Mouse (Mus musculus) liver, embryonic 11.5 days (tissue): ENCODE measurements around the gene Calm1. TPM values are rescaled to one million over a fixed set of nuclear protein-coding genes. Genes with fewer than 3 reads are reported as not detected.
"Not testable (repeated sequence)": the region's sequence is repeated elsewhere in the genome, so short reads cannot be mapped to it uniquely, and the experiment has no call there.

Experiments
- ATAC-seq: fragments of 200-750 bp; cut with Nextera tagmentation; replicated peaks from 2 replicates; pipeline ENCODE4 v1.8.0; 2017; ENCODE audit warnings: moderate number of reproducible peaks, mild to moderate bottlenecking, moderate TSS enrichment, moderate library complexity; ENCODE audit not compliant: low FRiP score
- DNase-seq: peaks from one replicate; pipeline ENCODE4 v3.0.0-alpha.2; 2017; ENCODE audit warnings: low spot score
- H3K27ac ChIP-seq: fragments of 300-500 bp; sonication (generic); 2 replicates; pipeline ENCODE4 v1.5.1; 2014; ENCODE audit warnings: mild to moderate bottlenecking, low read depth, low read length, control low read depth
- H3K27me3 ChIP-seq: fragments of 300-500 bp; sonication (generic); replicated peaks from 2 replicates; pipeline ENCODE4 v1.6.1; 2014; ENCODE audit warnings: low read length, mixed read lengths; ENCODE audit not compliant: control insufficient read depth, insufficient read depth
- H3K36me3 ChIP-seq: fragments of 300-500 bp; sonication (generic); 2 replicates; pipeline ENCODE4 v1.6.1; 2014; ENCODE audit warnings: mild to moderate bottlenecking, low read length, moderate library complexity, mixed read lengths; ENCODE audit not compliant: control insufficient read depth, insufficient read depth
- H3K4me1 ChIP-seq: fragments of 300-500 bp; sonication (generic); replicated peaks from 2 replicates; pipeline ENCODE4 v1.6.1; 2014; ENCODE audit warnings: low read length, mixed read lengths; ENCODE audit not compliant: control insufficient read depth, insufficient read depth
- H3K4me2 ChIP-seq: fragments of 300-500 bp; sonication (generic); 2 replicates; pipeline ENCODE4 v1.6.1; 2014; ENCODE audit warnings: mild to moderate bottlenecking, control low read depth, moderate library complexity
- H3K4me3 ChIP-seq: fragments of 300-500 bp; sonication (generic); 2 replicates; pipeline ENCODE4 v1.5.1; 2014; ENCODE audit warnings: low read depth, low read length, control low read depth
- H3K9ac ChIP-seq: fragments of 300-500 bp; sonication (generic); 2 replicates; pipeline ENCODE4 v1.6.1; 2014; ENCODE audit warnings: low read depth, low read length, control low read depth
- H3K9me3 ChIP-seq: fragments of 300-500 bp; sonication (generic); 2 replicates; pipeline ENCODE4 v1.6.1; 2016; ENCODE audit warnings: low read length, inconsistent platforms, mixed read lengths; ENCODE audit not compliant: control insufficient read depth
- WGBS: fragments of 180-500 bp; shearing (Covaris S2); extraction: QIAGEN DNeasy Blood & Tissue Kit; methylation state at CpG from one replicate; pipeline ENCODE4 v1.1.7; 2014; 5-methylcytosine and 5-hydroxymethylcytosine counted together
- polyA plus RNA-seq: library from polyadenylated mRNA; unstranded; fragments of >200 nt; fragmentation: Nextera tagmentation; extraction: Ambion mirVana; gene quantifications from 2 replicates; pipeline ENCODE4 v1.2.1, GENCODE M21; 2014

The Calm1 gene
- polyA plus RNA-seq, 1 experiment from 2014 or later, result 975 TPM

DNA sequence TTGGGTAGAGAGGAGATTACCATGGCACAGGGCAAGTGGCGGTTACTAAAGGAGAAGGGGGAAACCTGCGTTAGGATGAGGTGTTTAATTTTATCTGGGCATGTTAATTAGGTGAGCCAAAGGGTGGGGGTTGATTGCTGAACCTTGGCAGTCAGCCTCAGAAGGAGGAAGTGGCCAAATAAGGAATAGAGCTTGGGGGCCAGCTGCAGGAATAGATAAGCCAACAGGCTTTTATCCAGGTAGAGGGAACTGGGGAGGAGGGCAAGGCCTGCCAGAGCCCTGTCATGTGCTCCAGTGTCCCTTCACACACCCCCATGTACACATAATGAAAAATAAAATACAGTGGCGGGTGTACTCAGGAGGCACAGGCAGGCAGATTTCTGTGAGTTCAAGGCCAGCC, 13.2 kb downstream of the Calm1 start:
- H3K27me3 ChIP-seq, result no peaks in the 10 kb centered on the region
- 26% methylated on average over 3 of the region's 3 CpGs for WGBS
- H3K36me3 ChIP-seq, result peaks cover 2% of the 10 kb centered on the region; the same call in 1 of the 2 replicates
- H3K9ac ChIP-seq, result no peak overlapping the region
- no peak overlapping the region for H3K4me3 ChIP-seq
- H3K27ac ChIP-seq, result no peak overlapping the region
- H3K4me1 ChIP-seq, result peaks cover 29% of the 10 kb centered on the region
- H3K4me2 ChIP-seq, result 0 out of 2 replicates have a peak overlapping the region, but pooled peaks have one; percentile 18
- DNase-seq (no peak), ATAC-seq (peak; percentile 87)
- H3K9me3 ChIP-seq, result peaks cover 4% of the 10 kb centered on the region; the same call in 1 of the 2 replicates

DNA sequence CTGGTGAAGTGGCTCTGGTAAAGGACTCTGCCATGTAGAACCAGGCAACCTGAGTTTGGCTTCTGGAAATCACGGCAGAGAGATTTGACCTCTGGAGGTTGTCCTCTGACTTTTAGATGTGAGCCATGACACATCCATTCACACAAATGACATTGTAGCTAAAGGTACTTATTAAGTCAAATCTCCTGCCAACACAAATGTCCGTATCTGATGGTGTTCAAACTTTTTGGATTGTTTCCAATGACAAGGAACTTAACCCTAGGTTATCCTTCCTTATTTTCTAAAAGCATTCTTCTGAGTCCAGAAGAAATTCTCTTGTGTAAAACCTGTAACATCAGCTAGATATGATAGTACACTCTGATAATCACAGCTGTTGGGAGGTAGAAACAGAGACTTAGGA, 13.9 kb downstream of the Calm1 start:
- Histone ChIP-seq H3K4me2 (no peak overlapping the region), H3K36me3 (0 out of 2 replicates have a peak, but pooled peaks cover 1% of the 10 kb centered on the region), H3K4me3 (no peak overlapping the region), H3K9me3 (peaks cover 4% of the 10 kb centered on the region; the same call in 1 of the 2 replicates), H3K9ac (no peak overlapping the region), H3K4me1 (peaks cover 29% of the 10 kb centered on the region), H3K27me3 (no peaks in the 10 kb centered on the region), H3K27ac (no peak overlapping the region)
- DNase-seq (no peak), ATAC-seq (no peak)
- WGBS, result 88% methylated on average over 2 of the region's 2 CpGs

DNA sequence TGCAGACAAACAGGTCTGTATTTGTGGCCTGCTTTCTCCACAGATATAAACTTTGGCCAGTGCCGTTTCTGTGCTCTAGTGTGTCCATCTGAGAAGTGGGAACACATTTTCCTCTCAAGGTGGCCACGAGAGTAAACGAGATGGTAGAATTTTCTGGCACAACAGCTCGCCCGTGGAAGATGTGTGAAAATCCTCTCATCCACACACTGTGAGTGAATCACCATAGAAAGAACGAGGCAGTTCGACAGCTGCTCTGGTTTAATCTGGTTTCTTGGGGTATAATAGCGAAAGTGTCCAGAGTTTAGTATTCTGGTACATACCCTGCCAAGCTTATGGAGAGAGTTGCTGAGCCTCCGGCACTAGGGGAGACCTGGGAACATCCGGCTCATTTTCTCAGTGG, 14.9 kb downstream of the Calm1 start:
- Histone ChIP-seq H3K4me2 (no peak overlapping the region), H3K36me3 (no peaks in the 10 kb centered on the region), H3K27me3 (no peaks in the 10 kb centered on the region), H3K9me3 (peaks cover 4% of the 10 kb centered on the region; the same call in 1 of the 2 replicates), H3K4me1 (peaks cover 29% of the 10 kb centered on the region), H3K4me3 (no peak overlapping the region), H3K27ac (no peak overlapping the region), H3K9ac (no peak overlapping the region)
- ATAC-seq (no peak), DNase-seq (no peak)
- WGBS, result 92% methylated on average over 10 of the region's 10 CpGs

GRCm38 (mm10) chr12:100214738-100215137, 15.5 kb downstream of the Calm1 start:
- Histone ChIP-seq H3K27me3 (no peaks in the 10 kb centered on the region), H3K4me2 (no peak overlapping the region), H3K4me3 (no peak overlapping the region), H3K36me3 (no peaks in the 10 kb centered on the region), H3K27ac (no peak overlapping the region), H3K9me3 (peaks cover 4% of the 10 kb centered on the region; the same call in 1 of the 2 replicates), H3K4me1 (peaks cover 26% of the 10 kb centered on the region), H3K9ac (no peak overlapping the region)
- ATAC-seq (no peak), DNase-seq (no peak)
- WGBS, result 83% methylated on average over 3 of the region's 3 CpGs

DNA sequence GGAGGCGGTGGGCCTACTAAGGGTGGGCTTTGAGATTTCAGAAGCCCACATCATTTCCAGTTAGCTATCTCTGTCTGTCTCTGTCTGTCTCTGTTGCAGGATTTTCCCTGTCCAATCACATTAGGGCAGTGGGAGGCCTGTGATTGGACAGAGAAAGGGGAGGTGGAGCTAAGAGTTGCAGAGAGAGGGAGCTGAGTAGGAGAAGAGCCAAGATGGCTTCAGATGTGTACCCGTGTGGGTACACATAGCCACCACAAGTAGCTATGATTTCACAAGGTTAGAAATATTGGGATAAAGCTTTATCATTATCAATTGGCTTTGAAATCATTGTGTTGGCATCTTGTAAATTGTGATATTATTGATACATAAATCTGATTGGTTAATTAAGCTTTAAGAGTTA, 17.9 kb downstream of the Calm1 start:
- 95% methylated on average over 2 of the region's 2 CpGs for WGBS
- DNase-seq, H3K27me3 ChIP-seq, H3K9ac ChIP-seq, H3K36me3 ChIP-seq, H3K27ac ChIP-seq, ATAC-seq, H3K4me1 ChIP-seq, H3K9me3 ChIP-seq, H3K4me3 ChIP-seq, H3K4me2 ChIP-seq: not testable (repeated sequence)

DNA sequence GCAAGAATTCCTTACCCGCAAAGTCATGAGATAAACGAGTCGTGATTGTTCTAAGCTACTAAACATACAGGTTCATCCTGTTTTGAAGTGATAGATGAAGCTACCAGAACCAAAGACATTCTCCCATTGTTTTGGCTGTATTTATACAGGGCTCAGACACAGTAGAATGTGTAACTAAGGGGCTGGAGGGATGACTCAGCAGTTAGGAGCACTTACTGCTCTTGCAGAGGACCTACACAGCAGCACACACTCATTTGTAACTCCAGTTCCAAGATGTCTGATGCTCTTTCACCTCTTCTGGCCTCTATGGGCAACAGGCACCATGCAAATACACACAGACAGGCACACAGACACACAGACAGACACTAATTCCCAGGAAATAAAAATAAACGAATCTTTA, 20.8 kb downstream of the Calm1 start:
- Histone ChIP-seq H3K27ac (no peak overlapping the region), H3K4me3 (no peak overlapping the region), H3K9me3 (no peaks in the 10 kb centered on the region), H3K4me2 (no peak overlapping the region), H3K36me3 (no peaks in the 10 kb centered on the region), H3K9ac (no peak overlapping the region), H3K27me3 (no peaks in the 10 kb centered on the region), H3K4me1 (no peaks in the 10 kb centered on the region; the same call in 1 of the 2 replicates)
- DNase-seq (no peak), ATAC-seq (0 out of 2 replicates have a peak, but pooled peaks have one; percentile 51)
- 68% methylated on average over 4 of the region's 4 CpGs for WGBS

DNA sequence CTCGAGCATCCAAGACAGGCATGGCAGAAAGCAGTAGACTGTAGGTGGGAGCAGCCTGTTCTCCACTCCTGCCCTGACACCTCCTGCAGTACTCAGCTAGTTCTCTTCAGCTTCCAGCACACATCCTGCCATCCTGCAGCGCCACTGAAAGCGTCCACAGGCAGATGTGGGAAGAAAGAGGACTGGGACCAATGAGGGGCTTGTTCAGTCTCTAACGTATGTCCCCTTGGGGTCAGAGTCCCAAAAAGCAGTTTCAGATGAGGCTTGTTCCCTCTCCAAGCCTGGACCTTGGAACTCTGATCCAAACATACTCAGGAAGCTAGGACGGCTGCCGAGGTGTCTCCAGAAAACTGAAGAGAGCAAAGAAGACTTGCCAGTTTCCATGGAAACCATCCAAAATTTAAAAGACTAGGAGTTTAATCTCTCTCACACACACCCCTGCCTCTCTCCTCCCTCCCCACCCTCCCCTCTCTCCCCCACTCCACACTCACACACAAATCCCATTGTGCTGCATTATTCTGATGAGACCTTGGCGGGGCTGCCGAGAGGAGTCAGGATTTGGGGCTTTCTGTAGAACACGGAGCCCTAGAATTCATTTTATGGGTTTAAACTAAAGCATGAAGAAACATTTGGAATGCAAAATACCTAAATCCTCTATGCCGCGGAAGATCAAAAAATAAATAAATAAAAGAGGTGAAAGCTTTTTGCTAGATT, 22.5 kb downstream of the Calm1 start:
- no peaks in the 10 kb centered on the region for H3K36me3 ChIP-seq
- 55% methylated on average over 11 of the region's 11 CpGs for WGBS
- ATAC-seq (no peak), DNase-seq (no peak)
- H3K9me3 ChIP-seq, result no peaks in the 10 kb centered on the region
- H3K4me3 ChIP-seq, result no peak overlapping the region
- no peaks in the 10 kb centered on the region; the same call in 1 of the 2 replicates for H3K4me1 ChIP-seq
- no peak overlapping the region for H3K27ac ChIP-seq
- no peak overlapping the region for H3K9ac ChIP-seq
- no peaks in the 10 kb centered on the region for H3K27me3 ChIP-seq
- no peak overlapping the region for H3K4me2 ChIP-seq

DNA sequence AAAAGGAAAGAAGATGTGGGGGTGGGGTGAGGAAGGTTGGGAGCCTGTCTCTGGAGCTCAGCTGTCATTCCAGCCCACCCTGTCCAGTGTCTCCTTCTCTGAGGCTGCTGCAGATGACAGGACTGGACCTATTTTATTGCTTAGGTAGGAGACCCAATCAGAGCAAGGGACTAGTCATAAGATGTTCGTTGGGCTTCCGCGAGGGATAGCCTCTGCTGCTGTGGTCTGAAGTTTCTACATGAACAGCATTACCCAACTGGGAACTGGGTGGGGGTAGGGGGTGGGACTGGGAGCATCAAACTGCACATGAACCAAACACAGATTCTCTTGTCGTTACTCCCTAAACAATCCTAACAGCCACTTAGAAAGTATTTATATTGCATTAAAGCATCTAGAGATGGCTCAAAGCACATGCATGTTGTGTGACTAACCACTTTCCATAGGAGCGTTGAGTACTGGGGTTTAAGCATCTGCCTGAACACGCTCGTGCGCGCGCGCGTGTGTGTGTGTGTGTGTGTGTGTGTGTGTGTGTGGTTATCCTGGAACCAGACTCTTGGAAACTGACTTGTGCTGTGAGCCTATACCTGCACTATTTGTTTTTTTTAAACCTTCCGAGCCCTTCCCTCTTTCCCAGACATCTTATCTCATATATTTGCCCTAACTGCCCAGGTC, 23.2 kb downstream of the Calm1 start:
- H3K36me3 ChIP-seq, result no peaks in the 10 kb centered on the region
- H3K27me3 ChIP-seq, result no peaks in the 10 kb centered on the region
- no peak overlapping the region for H3K27ac ChIP-seq
- H3K9ac ChIP-seq, result no peak overlapping the region
- no peaks in the 10 kb centered on the region; the same call in 1 of the 2 replicates for H3K4me1 ChIP-seq
- ATAC-seq (no peak), DNase-seq (no peak)
- H3K9me3 ChIP-seq, result no peaks in the 10 kb centered on the region
- no peak overlapping the region for H3K4me2 ChIP-seq
- no peak overlapping the region for H3K4me3 ChIP-seq
- 87% methylated on average over 13 of the region's 13 CpGs for WGBS
